In genomic region chr8:22107020-22107419, GRCm38 (mm10) we compare ENCODE assay signal across 21 mouse cellular contexts. TPM values are rescaled to one million over a fixed set of nuclear protein-coding genes. Genes with fewer than 3 reads are reported as not detected.
"Had no signal": no experiment of that assay in that cellular context is flagged by ENCODE, and none has a peak within 500 bp of the region (broad histone marks: within the 10 kb centered on the region; RNA-seq: fewer than 3 reads in every experiment).

No protein-coding gene starts in this region.

- H3K27ac ChIP-seq: neural tube, embryonic 12.5 days; neural tube, embryonic 13.5 days; neural tube, embryonic 15.5 days; stomach, embryonic 15.5 days; stomach, postnatal 0 days had no signal

- H3K9me3 ChIP-seq: neural tube, embryonic 12.5 days; neural tube, embryonic 13.5 days; neural tube, embryonic 15.5 days; stomach, embryonic 15.5 days had no signal

- H3K4me1 ChIP-seq: neural tube, embryonic 12.5 days; neural tube, embryonic 13.5 days; neural tube, embryonic 15.5 days; stomach, embryonic 15.5 days had no signal

- DNase-seq: retina, postnatal 1 day; right cerebral cortex, adult 18-20 months; right cerebral cortex, postnatal 14 days; right cerebral cortex, postnatal 25 days; right cerebral cortex, postnatal 4 days; spleen, adult 18-20 months; thymus, adult 18-20 months; thymus, adult 2 months; thymus, postnatal 14 days; thymus, postnatal 25 days; thymus, postnatal 36 days; thymus, postnatal 4 days had no signal

- H3K27me3 ChIP-seq: neural tube, embryonic 12.5 days; neural tube, embryonic 13.5 days; neural tube, embryonic 15.5 days; stomach, embryonic 15.5 days had no signal

- H3K9ac ChIP-seq: neural tube, embryonic 12.5 days; neural tube, embryonic 13.5 days; neural tube, embryonic 15.5 days; stomach, embryonic 15.5 days had no signal

- H3K4me3 ChIP-seq: neural tube, embryonic 12.5 days; neural tube, embryonic 13.5 days; neural tube, embryonic 15.5 days; stomach, embryonic 15.5 days had no signal

- H3K4me2 ChIP-seq: neural tube, embryonic 12.5 days; neural tube, embryonic 13.5 days; neural tube, embryonic 15.5 days; stomach, embryonic 15.5 days had no signal

- H3K36me3 ChIP-seq: neural tube, embryonic 12.5 days; neural tube, embryonic 13.5 days; neural tube, embryonic 15.5 days; stomach, embryonic 15.5 days had no signal

RNA-seq across cellular contexts. Expression of gene Nek5, which starts 17.8 kb away (rescaled TPM):
- polyA plus RNA-seq: neural tube, embryonic 12.5 days; small intestine, adult 2 months; spleen, adult 2 months; thymus, postnatal 0 days had no signal

RNA-seq across cellular contexts. Expression of gene Atp7b, which starts 46.9 kb away (rescaled TPM):
- total RNA-seq: neutrophil, adult 5-6 weeks had no signal
